Mouse (Mus musculus) cerebellum, adult 9-11 months (tissue): Measurements from ENCODE around the gene Dnajb1.

Experiments used
- DNase-seq: peaks from one replicate; pipeline ENCODE4 v3.0.0; 2022

Gene Dnajb1

GRCm38 (mm10) chr8:83656484-83657246 is 48.7 kb downstream of the Dnajb1 start:
- DNase-seq = no peak

- no peak for DNase-seq
These were observed 52.6 kb downstream of the Dnajb1 start for GRCm38 (mm10) chr8:83660545-83660944.

GRCm38 (mm10) chr8:83660995-83661680 is 53.1 kb downstream of the Dnajb1 start:
- no peak for DNase-seq
